Mouse (Mus musculus): ENCODE measurements around the gene Ccdc15. TPM values are rescaled to one million over a fixed set of nuclear protein-coding genes. Genes with fewer than 3 reads are reported as not detected.
"Not testable (repeated sequence)": the region's sequence is repeated elsewhere in the genome, so short reads cannot be mapped to it uniquely, and the experiment has no call there.

Ccdc15 gene
- polyA plus RNA-seq, 1 experiment from 2014 or later: 9.1 TPM

GRCm38 (mm10) chr9:37329456-37329855 lies 18.8 kb downstream of the Ccdc15 start:
- Histone ChIP-seq H3K27ac (no peak overlapping the region), H3K9me3 (no peaks in the 10 kb centered on the region), H3K4me1 (no peaks in the 10 kb centered on the region), H3K27me3 (no peaks in the 10 kb centered on the region), H3K36me3 (no peaks in the 10 kb centered on the region), H3K4me3 (no peak overlapping the region), H3K9ac (no peak overlapping the region), H3K4me2 (replicated peaks) (no peak overlapping the region)
- WGBS: 49% methylated on average over 3 of the region's 3 CpGs
- no peak for ATAC-seq (ENCODE audit: low FRiP score, low read depth)

GRCm38 (mm10) chr9:37301720-37302119 lies 46.5 kb downstream of the Ccdc15 start:
- Histone ChIP-seq H3K9me3 (no peaks in the 10 kb centered on the region), H3K27ac (no peak overlapping the region), H3K4me1 (no peaks in the 10 kb centered on the region), H3K4me2 (replicated peaks) (no peak overlapping the region), H3K9ac (no peak overlapping the region), H3K4me3 (no peak overlapping the region), H3K36me3 (no peaks in the 10 kb centered on the region), H3K27me3 (no peaks in the 10 kb centered on the region)
- 93% methylated on average over 1 of the region's 1 CpGs for WGBS
- ATAC-seq (ENCODE audit: low FRiP score, low read depth): no peak

GRCm38 (mm10) chr9:37300501-37300900 lies 47.7 kb downstream of the Ccdc15 start:
- H3K9ac ChIP-seq; ATAC-seq (ENCODE audit: low FRiP score, low read depth); H3K4me1 ChIP-seq; H3K9me3 ChIP-seq; H3K4me2 ChIP-seq (replicated peaks); H3K27me3 ChIP-seq; H3K36me3 ChIP-seq; H3K27ac ChIP-seq; H3K4me3 ChIP-seq: not testable (repeated sequence)
- WGBS: 55% methylated on average over 1 of the region's 1 CpGs

GRCm38 (mm10) chr9:37295586-37295985 lies 52.6 kb downstream of the Ccdc15 start:
- no peaks in the 10 kb centered on the region for H3K9me3 ChIP-seq
- H3K9ac ChIP-seq: no peak overlapping the region
- H3K4me1 ChIP-seq: no peaks in the 10 kb centered on the region
- no peak overlapping the region for H3K27ac ChIP-seq
- no peaks in the 10 kb centered on the region for H3K36me3 ChIP-seq
- no peak overlapping the region for H3K4me2 ChIP-seq (replicated peaks)
- no peak for ATAC-seq (ENCODE audit: low FRiP score, low read depth)
- H3K27me3 ChIP-seq: no peaks in the 10 kb centered on the region
- H3K4me3 ChIP-seq: no peak overlapping the region

- no peak overlapping the region for H3K9ac ChIP-seq
- no peak overlapping the region for H3K4me3 ChIP-seq
- WGBS: 78% methylated on average over 2 of the region's 2 CpGs
- ATAC-seq (ENCODE audit: low FRiP score, low read depth): no peak
- no peaks in the 10 kb centered on the region for H3K9me3 ChIP-seq
- H3K4me2 ChIP-seq (replicated peaks): no peak overlapping the region
- no peaks in the 10 kb centered on the region for H3K27me3 ChIP-seq
- no peaks in the 10 kb centered on the region for H3K4me1 ChIP-seq
- no peaks in the 10 kb centered on the region for H3K36me3 ChIP-seq
- H3K27ac ChIP-seq: no peak overlapping the region
These were observed 81.6 kb downstream of the Ccdc15 start for GRCm38 (mm10) chr9:37266622-37267021.

GRCm38 (mm10) chr9:37255889-37256225 lies 92.4 kb downstream of the Ccdc15 start:
- WGBS: 25% methylated on average over 7 of the region's 7 CpGs
- peak overlapping the region; percentile 55; the same call in 1 of the 2 replicates for H3K27ac ChIP-seq
- peaks cover 14% of the 10 kb centered on the region; the same call in 1 of the 2 replicates for H3K4me1 ChIP-seq
- H3K36me3 ChIP-seq: no peaks in the 10 kb centered on the region
- H3K4me3 ChIP-seq: peak overlapping the region; percentile 48
- H3K27me3 ChIP-seq: peaks cover 18% of the 10 kb centered on the region; the same call in 1 of the 2 replicates
- peak overlapping the region; percentile 91 for H3K4me2 ChIP-seq (replicated peaks)
- peak; percentile 70 for ATAC-seq (ENCODE audit: low FRiP score, low read depth)
- peak overlapping the region; percentile 67; the same call in 1 of the 2 replicates for H3K9ac ChIP-seq
- H3K9me3 ChIP-seq: no peaks in the 10 kb centered on the region

- Histone ChIP-seq H3K36me3 (no peaks in the 10 kb centered on the region), H3K9ac (peak within 1 kb of the TSS; percentile 67), H3K27ac (peak within 1 kb of the TSS; percentile 55; the same call in 1 of the 2 replicates), H3K9me3 (no peaks in the 10 kb centered on the region), H3K4me3 (peak within 1 kb of the TSS; percentile 48), H3K4me1 (peaks cover 14% of the 10 kb centered on the region; the same call in 1 of the 2 replicates), H3K27me3 (peaks cover 18% of the 10 kb centered on the region; the same call in 1 of the 2 replicates), H3K4me2 (replicated peaks) (peak within 1 kb of the TSS; percentile 91)
- WGBS: 2% methylated on average over 38 of the region's 38 CpGs
- peak; percentile 76 for ATAC-seq (ENCODE audit: low FRiP score, low read depth)
These were observed 92.9 kb downstream of the Ccdc15 start, which contains the start of gene Slc37a2 for GRCm38 (mm10) chr9:37255149-37255888. Slc37a2 (minus strand) TSS chr9:37255738.

- peak overlapping the region; percentile 48 for H3K4me3 ChIP-seq
- H3K27me3 ChIP-seq: peaks cover 18% of the 10 kb centered on the region; the same call in 1 of the 2 replicates
- WGBS: 21% methylated on average over 6 of the region's 6 CpGs
- no peak; the same call in 1 of the 2 replicates for ATAC-seq (ENCODE audit: low FRiP score, low read depth)
- peak overlapping the region; percentile 91 for H3K4me2 ChIP-seq (replicated peaks)
- no peaks in the 10 kb centered on the region for H3K9me3 ChIP-seq
- no peak overlapping the region for H3K9ac ChIP-seq
- no peak overlapping the region for H3K27ac ChIP-seq
- no peaks in the 10 kb centered on the region for H3K36me3 ChIP-seq
- H3K4me1 ChIP-seq: peaks cover 14% of the 10 kb centered on the region; the same call in 1 of the 2 replicates
These were observed 93.6 kb downstream of the Ccdc15 start for GRCm38 (mm10) chr9:37254531-37255110.

GRCm38 (mm10) chr9:37250631-37251030 lies 97.6 kb downstream of the Ccdc15 start:
- Histone ChIP-seq H3K36me3 (no peaks in the 10 kb centered on the region), H3K4me1 (peaks cover 13% of the 10 kb centered on the region), H3K9ac (no peak overlapping the region), H3K27me3 (peaks cover 11% of the 10 kb centered on the region; the same call in 1 of the 2 replicates), H3K9me3 (no peaks in the 10 kb centered on the region), H3K4me3 (no peak overlapping the region), H3K27ac (no peak overlapping the region), H3K4me2 (replicated peaks) (no peak overlapping the region)
- no peak for ATAC-seq (ENCODE audit: low FRiP score, low read depth)
- WGBS: 79% methylated on average over 6 of the region's 6 CpGs

- ATAC-seq (ENCODE audit: low FRiP score, low read depth): no peak
- 84% methylated on average over 3 of the region's 3 CpGs for WGBS
These were observed 98.3 kb downstream of the Ccdc15 start for GRCm38 (mm10) chr9:37249976-37250375.

GRCm38 (mm10) chr9:37248381-37248906 lies 99.8 kb downstream of the Ccdc15 start:
- H3K9ac ChIP-seq: no peak overlapping the region
- peaks cover 2% of the 10 kb centered on the region; the same call in 1 of the 2 replicates for H3K27me3 ChIP-seq
- H3K9me3 ChIP-seq: no peaks in the 10 kb centered on the region
- no peak overlapping the region for H3K27ac ChIP-seq
- 42% methylated on average over 3 of the region's 3 CpGs for WGBS
- H3K4me2 ChIP-seq (replicated peaks): no peak overlapping the region
- no peaks in the 10 kb centered on the region for H3K36me3 ChIP-seq
- H3K4me1 ChIP-seq: peaks cover 5% of the 10 kb centered on the region; the same call in 1 of the 2 replicates
- no peak for ATAC-seq (ENCODE audit: low FRiP score, low read depth)
- H3K4me3 ChIP-seq: no peak overlapping the region

More at GRCm38 (mm10) chr9:37249976-37250375, 98.3 kb downstream of the Ccdc15 start:
- Histone ChIP-seq H3K27me3 (peaks cover 11% of the 10 kb centered on the region; the same call in 1 of the 2 replicates), H3K36me3 (no peaks in the 10 kb centered on the region), H3K4me1 (peaks cover 9% of the 10 kb centered on the region), H3K9ac (no peak overlapping the region), H3K9me3 (no peaks in the 10 kb centered on the region), H3K27ac (no peak overlapping the region), H3K4me3 (no peak overlapping the region), H3K4me2 (replicated peaks) (no peak overlapping the region)

- ATAC-seq (ENCODE audit: low FRiP score, low read depth): no peak
- H3K9ac ChIP-seq: no peak overlapping the region
These were observed 100.8 kb downstream of the Ccdc15 start for GRCm38 (mm10) chr9:37247429-37247828.

More at GRCm38 (mm10) chr9:37247429-37247828, 100.8 kb downstream of the Ccdc15 start:
- Histone ChIP-seq H3K4me3 (no peak overlapping the region), H3K27me3 (no peaks in the 10 kb centered on the region; the same call in 1 of the 2 replicates), H3K9me3 (no peaks in the 10 kb centered on the region), H3K36me3 (no peaks in the 10 kb centered on the region), H3K4me2 (replicated peaks) (no peak overlapping the region), H3K4me1 (peaks cover 5% of the 10 kb centered on the region; the same call in 1 of the 2 replicates), H3K27ac (no peak overlapping the region)

All from limb, embryonic 13.5 days (tissue).